Mouse (Mus musculus) left cerebral cortex, adult 9 months (tissue): Measurements from ENCODE around the gene Dnpep.

Experiments
- DNase-seq, 2 experiments: peaks; one replicate each; pipeline ENCODE4 v3.0.0; 2022; ENCODE audit warnings: low spot score in 2 of 2

Gene Dnpep

GRCm38 (mm10) chr1:75331271-75331670 is 13.5 kb upstream of the Dnpep start:
- no peak for DNase-seq

- DNase-seq, result no peak
Observed at GRCm38 (mm10) chr1:75327461-75327860, 9.7 kb upstream of the Dnpep start.

GRCm38 (mm10) chr1:75319166-75319565 is 1.4 kb upstream of the Dnpep start:
- DNase-seq, result no peak

GRCm38 (mm10) chr1:75318736-75319135 is 946 bp upstream of the Dnpep start:
- DNase-seq, result no peak

- no peak for DNase-seq
Observed at GRCm38 (mm10) chr1:75318301-75318700, 511 bp upstream of the Dnpep start.

GRCm38 (mm10) chr1:75316861-75317240 is 939 bp downstream of the Dnpep start:
- peak; percentile 61 to 75 for DNase-seq

- DNase-seq, result no peak
Observed at GRCm38 (mm10) chr1:75315456-75316365, 2.1 kb downstream of the Dnpep start.

GRCm38 (mm10) chr1:75315011-75315410 is 2.8 kb downstream of the Dnpep start:
- no peak for DNase-seq

- no peak for DNase-seq
Observed at GRCm38 (mm10) chr1:75311694-75312093, 6.1 kb downstream of the Dnpep start.

GRCm38 (mm10) chr1:75304662-75305061 is 13.1 kb downstream of the Dnpep start:
- no peak for DNase-seq

- no peak for DNase-seq
Observed at GRCm38 (mm10) chr1:75294294-75294693, 23.5 kb downstream of the Dnpep start.

GRCm38 (mm10) chr1:75293331-75293701 is 24.5 kb downstream of the Dnpep start:
- DNase-seq, result no peak

GRCm38 (mm10) chr1:75292476-75293330 is 25.1 kb downstream of the Dnpep start:
- no peak for DNase-seq

GRCm38 (mm10) chr1:75291321-75291720 is 26.5 kb downstream of the Dnpep start:
- DNase-seq, result no peak

GRCm38 (mm10) chr1:75290582-75290981 is 27.2 kb downstream of the Dnpep start:
- peak in 1 of 2 experiments; percentile 86 for DNase-seq

- DNase-seq, result peak in 1 of 2 experiments; percentile 26
Observed at GRCm38 (mm10) chr1:75289888-75290431, 27.8 kb downstream of the Dnpep start.

GRCm38 (mm10) chr1:75289376-75289775 is 28.4 kb downstream of the Dnpep start:
- DNase-seq, result peak in 1 of 2 experiments; percentile 30

- DNase-seq, result no peak
Observed at GRCm38 (mm10) chr1:75284911-75285310, 32.9 kb downstream of the Dnpep start.

- DNase-seq, result peak in 1 of 2 experiments; percentile 44
Observed at GRCm38 (mm10) chr1:75283017-75283416, 34.8 kb downstream of the Dnpep start.

GRCm38 (mm10) chr1:75278228-75278627 is 39.6 kb downstream of the Dnpep start, which contains the start of gene Resp18:
Gene Resp18, minus strand, starts transcription at chr1:75278415.
- no peak for DNase-seq

- no peak for DNase-seq
Observed at GRCm38 (mm10) chr1:75277195-75278188, 40.3 kb downstream of the Dnpep start.
